Mouse (Mus musculus) layer of hippocampus, postnatal 36 days (tissue): ENCODE measurements around the gene Spty2d1. TPM values are rescaled to one million over a fixed set of nuclear protein-coding genes. Genes with fewer than 3 reads are reported as not detected.
A peak's percentile ranks its signal among the peaks of the same experiment; 100 is the strongest.

ENCODE experiments used
- DNase-seq, 2 experiments: peaks; one replicate each; pipeline ENCODE4 v3.0.0; 2022
- total RNA-seq, 2 experiments: library from RNA; stranded (reverse); gene quantifications; 2 replicates each; pipeline ENCODE4 v1.2.3; 2021

The Spty2d1 gene
- total RNA-seq, 2 experiments from 2014 or later = 16.3 to 16.5 TPM

GRCm38 (mm10) chr7:46987073-46987472, 21.1 kb downstream of the Spty2d1 start:
- no peak for DNase-seq

GRCm38 (mm10) chr7:46986646-46987045, 21.6 kb downstream of the Spty2d1 start:
- DNase-seq = no peak

- DNase-seq = no peak
Measured at GRCm38 (mm10) chr7:46985718-46986505, 22.3 kb downstream of the Spty2d1 start.

- DNase-seq = no peak
Measured at GRCm38 (mm10) chr7:46983280-46983679, 24.9 kb downstream of the Spty2d1 start, which contains the start of gene Gm9999. TSS of gene Gm9999 (plus strand) at chr7:46983580.

- DNase-seq = no peak
Measured at GRCm38 (mm10) chr7:46975456-46975855, 32.8 kb downstream of the Spty2d1 start.

- no peak for DNase-seq
Measured at GRCm38 (mm10) chr7:46974648-46975047, 33.6 kb downstream of the Spty2d1 start.

GRCm38 (mm10) chr7:46969898-46970297, 38.3 kb downstream of the Spty2d1 start:
- DNase-seq = no peak

GRCm38 (mm10) chr7:46964070-46964469, 44.1 kb downstream of the Spty2d1 start:
- DNase-seq = no peak

GRCm38 (mm10) chr7:46962806-46963618, 45.2 kb downstream of the Spty2d1 start:
- DNase-seq = peak; percentile 50 to 65

- DNase-seq = no peak
Measured at GRCm38 (mm10) chr7:46962132-46962531, 46.1 kb downstream of the Spty2d1 start.

GRCm38 (mm10) chr7:46960991-46961390, 47.2 kb downstream of the Spty2d1 start:
- no peak for DNase-seq

GRCm38 (mm10) chr7:46958853-46959252, 49.4 kb downstream of the Spty2d1 start:
- DNase-seq = no peak

- peak; percentile 88 to 89 for DNase-seq
Measured at GRCm38 (mm10) chr7:46957831-46958691, 50.1 kb downstream of the Spty2d1 start, which contains the start of gene Uevld. TSS of gene Uevld (minus strand) at chr7:46958527.

Other genes starting within 250 kb of the Spty2d1 start
- gene Hps5, start 212.3 kb downstream of the Spty2d1 start, total RNA-seq = 10 to 100 TPM; 16.2 to 16.4 TPM
- gene Gtf2h1, start 212.3 kb downstream of the Spty2d1 start, total RNA-seq = 10 to 100 TPM; 36.9 to 37.2 TPM
- gene Ldha, start 166.9 kb downstream of the Spty2d1 start, total RNA-seq = 100 to 1,000 TPM; 286 to 311 TPM
- gene Ldhc, start 147.2 kb downstream of the Spty2d1 start, total RNA-seq = not detected
- gene Tsg101, start 88.4 kb downstream of the Spty2d1 start, total RNA-seq = 10 to 100 TPM; 73.0 to 80.2 TPM
- gene Uevld, start 49.9 kb downstream of the Spty2d1 start, total RNA-seq = 10 to 100 TPM; 15.5 to 18.3 TPM
- not detected for gene Gm9999, start 24.8 kb downstream of the Spty2d1 start, total RNA-seq
- 10 to 100 TPM; 11.9 to 12.5 TPM for gene Tmem86a, start 42.2 kb upstream of the Spty2d1 start, total RNA-seq
- gene Ptpn5, start 125.3 kb upstream of the Spty2d1 start, total RNA-seq = 10 to 100 TPM; 92.7 to 95.8 TPM
- gene Mrgpra6, start 196.5 kb upstream of the Spty2d1 start, total RNA-seq = not detected
- gene Mrgpra9, start 244.4 kb upstream of the Spty2d1 start, total RNA-seq = not detected